Mouse (Mus musculus) forebrain, embryonic 16.5 days (tissue): Measurements from ENCODE around the gene Opn4. TPM values are rescaled to one million over a fixed set of nuclear protein-coding genes. Genes with fewer than 3 reads are reported as not detected.

ENCODE experiments used
- ATAC-seq: fragments of 200-750 bp; cut with Nextera tagmentation; 2 replicates; pipeline ENCODE4 v1.8.0; 2017; ENCODE audit warnings: mild to moderate bottlenecking, moderate library complexity
- H3K27ac ChIP-seq: fragments of 300-500 bp; sonication (generic); 2 replicates; pipeline ENCODE4 v1.5.1; 2014; ENCODE audit warnings: low read length, control low read depth
- H3K27me3 ChIP-seq: fragments of 300-500 bp; sonication (generic); replicated peaks from 2 replicates; pipeline ENCODE4 v1.6.1; 2014; ENCODE audit warnings: low read length; ENCODE audit not compliant: control insufficient read depth, insufficient read depth
- H3K36me3 ChIP-seq: fragments of 300-500 bp; sonication (generic); 2 replicates; pipeline ENCODE4 v1.6.1; 2014; ENCODE audit not compliant: control insufficient read depth, insufficient read depth
- H3K4me1 ChIP-seq: fragments of 300-500 bp; sonication (generic); replicated peaks from 2 replicates; pipeline ENCODE4 v1.6.1; 2014; ENCODE audit warnings: low read length; ENCODE audit not compliant: control insufficient read depth, insufficient read depth
- H3K4me2 ChIP-seq: fragments of 300-500 bp; sonication (generic); 2 replicates; pipeline ENCODE4 v1.6.1; 2014; ENCODE audit warnings: mild to moderate bottlenecking, low read length, control low read depth
- H3K4me3 ChIP-seq: fragments of 300-500 bp; sonication (generic); replicated peaks from 2 replicates; pipeline ENCODE4 v1.5.1; 2014; ENCODE audit warnings: mild to moderate bottlenecking, low read length, control low read depth
- H3K9ac ChIP-seq: fragments of 300-500 bp; sonication (generic); replicated peaks from 2 replicates; pipeline ENCODE4 v1.6.1; 2014; ENCODE audit warnings: low read depth, low read length, control low read depth
- H3K9me3 ChIP-seq: fragments of 300-500 bp; sonication (generic); 2 replicates; pipeline ENCODE4 v1.6.1; 2016; ENCODE audit warnings: low read length; ENCODE audit not compliant: control insufficient read depth
- WGBS: fragments of 180-500 bp; shearing (Covaris S2); extraction: QIAGEN DNeasy Blood & Tissue Kit; methylation state at CpG from one replicate; pipeline ENCODE4 v1.1.7; 2014; 5-methylcytosine and 5-hydroxymethylcytosine counted together
- polyA plus RNA-seq: library from polyadenylated mRNA; unstranded; fragments of >200 nt; fragmentation: Nextera tagmentation; extraction: Ambion mirVana; gene quantifications from 2 replicates; pipeline ENCODE4 v1.2.1, GENCODE M21; 2015

Opn4 gene
- polyA plus RNA-seq, 1 experiment from 2014 or later = not detected

DNA sequence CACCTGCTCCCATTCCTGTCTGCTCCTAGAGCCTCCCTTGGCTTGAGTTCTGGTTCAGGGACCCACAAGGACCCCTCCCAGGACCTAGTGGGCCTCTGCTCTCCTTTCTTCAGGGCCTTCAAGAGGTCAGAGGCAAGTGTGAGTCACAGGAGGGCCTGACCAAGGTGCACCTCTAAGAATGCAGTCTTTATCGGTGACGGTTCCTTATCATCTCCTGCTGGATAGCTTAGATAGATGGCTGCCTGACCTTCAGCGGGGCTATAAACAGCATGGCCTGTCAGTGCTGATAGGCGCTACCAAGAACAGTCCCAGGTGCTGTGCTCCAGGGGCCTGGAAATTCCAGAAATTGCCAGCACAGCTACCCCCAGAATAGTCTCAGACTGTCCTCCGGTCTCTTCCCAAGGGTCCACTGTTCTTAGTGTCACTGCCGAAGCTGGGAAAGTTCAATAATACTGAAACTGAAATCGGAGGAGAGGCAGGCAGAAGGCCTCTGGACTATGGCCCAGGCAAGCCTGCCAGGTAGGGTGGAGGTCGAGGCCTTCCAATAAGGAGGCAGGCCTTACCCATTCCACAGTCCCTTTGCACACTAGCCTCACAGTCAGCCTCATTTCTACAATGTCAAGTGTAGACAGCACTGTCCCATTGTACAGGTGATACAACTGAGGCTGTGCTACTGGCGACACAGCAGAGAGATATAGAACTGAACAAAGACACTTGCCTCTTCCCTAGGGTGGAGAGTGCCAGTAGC, 14.4 kb downstream of the Opn4 start:
- Histone ChIP-seq H3K27ac (no peak overlapping the region), H3K36me3 (no peaks in the 10 kb centered on the region), H3K4me1 (no peaks in the 10 kb centered on the region), H3K4me3 (no peak overlapping the region), H3K9me3 (no peaks in the 10 kb centered on the region), H3K27me3 (no peaks in the 10 kb centered on the region), H3K9ac (no peak overlapping the region), H3K4me2 (no peak overlapping the region)
- ATAC-seq = no peak
- 90% methylated on average over 9 of the region's 9 CpGs for WGBS

DNA sequence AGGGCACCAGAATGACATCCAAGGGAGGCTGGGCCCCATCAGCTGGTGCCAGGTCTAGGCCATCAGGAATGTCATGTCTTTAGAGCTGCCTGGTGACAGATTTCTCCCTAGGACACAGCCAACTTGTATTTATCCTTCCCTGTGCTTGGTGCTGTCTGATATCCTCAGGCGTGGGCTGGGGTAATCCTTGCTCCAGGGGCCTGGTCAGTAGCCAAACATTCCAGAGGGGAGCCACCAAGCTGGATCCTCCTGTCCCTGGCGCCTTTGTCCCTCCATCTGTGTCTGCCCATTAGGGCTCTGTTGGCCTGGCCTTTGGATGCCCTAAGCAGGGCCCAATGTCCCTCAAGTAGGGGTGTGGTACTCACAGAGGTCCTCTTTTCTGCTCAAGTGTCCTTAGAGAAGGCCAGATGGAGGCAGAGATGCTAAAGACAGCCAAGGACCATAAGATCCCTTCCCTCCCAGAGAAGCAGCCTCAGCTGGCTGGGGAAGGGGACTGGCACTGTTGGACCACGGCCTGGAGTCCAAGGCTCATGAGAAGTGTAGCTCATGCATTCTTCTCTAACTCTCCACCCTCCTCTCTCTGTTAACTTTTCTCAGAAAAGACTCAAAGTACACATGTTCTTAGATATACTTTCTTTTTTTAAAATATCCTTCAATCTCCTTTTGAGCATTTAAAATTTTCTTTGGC, 17.1 kb downstream of the Opn4 start:
- WGBS = 66% methylated on average over 3 of the region's 3 CpGs
- H3K36me3 ChIP-seq = no peaks in the 10 kb centered on the region
- H3K4me3 ChIP-seq = no peak overlapping the region
- H3K4me2 ChIP-seq = no peak overlapping the region
- no peak for ATAC-seq
- H3K4me1 ChIP-seq = no peaks in the 10 kb centered on the region
- H3K9me3 ChIP-seq = no peaks in the 10 kb centered on the region
- no peak overlapping the region for H3K27ac ChIP-seq
- no peak overlapping the region for H3K9ac ChIP-seq
- no peaks in the 10 kb centered on the region for H3K27me3 ChIP-seq

DNA sequence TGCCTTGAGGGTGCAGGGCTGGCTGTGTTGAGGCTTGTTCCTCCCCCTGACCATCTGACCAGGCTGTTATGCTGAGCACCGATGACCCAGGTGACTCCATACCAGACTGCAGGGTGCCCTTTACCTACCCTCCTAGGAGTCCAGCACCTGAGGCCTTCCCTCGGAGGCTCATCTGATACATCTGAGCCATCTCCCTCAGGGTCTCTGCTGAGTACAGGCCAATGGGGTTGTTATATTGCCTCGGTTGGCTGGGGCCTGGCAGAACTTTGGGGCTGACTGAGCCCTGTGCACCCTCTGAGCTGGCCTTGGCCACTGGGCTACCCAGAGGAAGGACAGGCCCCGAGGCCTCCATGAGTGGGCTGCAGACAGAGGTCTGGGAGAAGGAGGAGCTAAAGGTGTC, 23.1 kb downstream of the Opn4 start:
- Histone ChIP-seq H3K9me3 (no peaks in the 10 kb centered on the region), H3K36me3 (no peaks in the 10 kb centered on the region), H3K9ac (no peak overlapping the region), H3K4me3 (no peak overlapping the region), H3K4me2 (no peak overlapping the region), H3K27me3 (no peaks in the 10 kb centered on the region), H3K27ac (no peak overlapping the region), H3K4me1 (no peaks in the 10 kb centered on the region)
- 87% methylated on average over 4 of the region's 4 CpGs for WGBS
- ATAC-seq = no peak

DNA sequence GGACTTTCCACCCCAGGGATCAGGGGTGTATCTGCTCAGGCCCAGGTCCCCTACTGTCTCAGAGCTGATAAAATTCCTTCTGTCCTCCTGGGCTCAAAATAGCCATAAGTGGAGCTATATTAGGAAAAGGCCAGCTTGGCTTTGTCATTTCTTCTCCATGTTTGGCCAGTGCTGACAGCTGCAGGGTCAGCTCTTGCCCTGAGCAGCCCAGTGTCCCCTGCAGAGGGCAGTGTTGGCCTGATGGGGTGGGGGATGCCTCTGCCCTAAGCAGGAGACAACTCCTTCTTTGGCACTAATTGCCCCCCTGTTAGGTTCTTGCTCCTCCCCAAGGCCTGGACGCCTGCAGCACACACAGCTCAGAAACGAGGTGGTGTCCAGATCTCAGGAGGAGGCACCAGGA, 25.9 kb downstream of the Opn4 start:
- Histone ChIP-seq H3K4me1 (peaks cover 7% of the 10 kb centered on the region; the same call in 1 of the 2 replicates), H3K9ac (no peak overlapping the region)
- ATAC-seq = no peak

GRCm38 (mm10) chr14:34573348-34573913, 26.5 kb downstream of the Opn4 start:
- Histone ChIP-seq H3K27me3 (no peaks in the 10 kb centered on the region), H3K27ac (no peak overlapping the region), H3K4me1 (peaks cover 7% of the 10 kb centered on the region; the same call in 1 of the 2 replicates), H3K4me3 (no peak overlapping the region), H3K9ac (no peak overlapping the region), H3K4me2 (no peak overlapping the region), H3K36me3 (no peaks in the 10 kb centered on the region), H3K9me3 (no peaks in the 10 kb centered on the region)
- no peak for ATAC-seq
- 68% methylated on average over 9 of the region's 9 CpGs for whole genome bisulfite sequencing

More for the DNA sequence above, 25.9 kb downstream of the Opn4 start:
- no peaks in the 10 kb centered on the region for H3K36me3 ChIP-seq
- H3K27ac ChIP-seq = no peak overlapping the region
- 53% methylated on average over 2 of the region's 2 CpGs for WGBS
- H3K4me2 ChIP-seq = no peak overlapping the region
- H3K9me3 ChIP-seq = no peaks in the 10 kb centered on the region
- H3K27me3 ChIP-seq = no peaks in the 10 kb centered on the region
- no peak overlapping the region for H3K4me3 ChIP-seq

- Histone ChIP-seq H3K4me1 (peaks cover 7% of the 10 kb centered on the region; the same call in 1 of the 2 replicates), H3K4me3 (no peak overlapping the region), H3K27ac (no peak overlapping the region), H3K27me3 (no peaks in the 10 kb centered on the region), H3K9ac (no peak overlapping the region), H3K9me3 (no peaks in the 10 kb centered on the region), H3K4me2 (no peak overlapping the region), H3K36me3 (no peaks in the 10 kb centered on the region)
- ATAC-seq = no peak
- WGBS = 84% methylated on average over 17 of the region's 17 CpGs
These were observed 28.1 kb downstream of the Opn4 start for GRCm38 (mm10) chr14:34571610-34572387.

- no peak for ATAC-seq
- H3K4me1 ChIP-seq = peaks cover 7% of the 10 kb centered on the region
- H3K9ac ChIP-seq = no peak overlapping the region
- H3K9me3 ChIP-seq = no peaks in the 10 kb centered on the region
- H3K4me3 ChIP-seq = no peak overlapping the region
- H3K4me2 ChIP-seq = no peak overlapping the region
- no peaks in the 10 kb centered on the region for H3K27me3 ChIP-seq
- no peak overlapping the region for H3K27ac ChIP-seq
- WGBS = 86% methylated on average over 4 of the region's 4 CpGs
- no peaks in the 10 kb centered on the region for H3K36me3 ChIP-seq
These were observed 29.0 kb downstream of the Opn4 start for GRCm38 (mm10) chr14:34570903-34571302.

GRCm38 (mm10) chr14:34570294-34570693, 29.6 kb downstream of the Opn4 start:
- Histone ChIP-seq H3K27ac (no peak overlapping the region), H3K9me3 (no peaks in the 10 kb centered on the region), H3K4me3 (peak overlapping the region; percentile 41), H3K4me2 (peak overlapping the region; percentile 69), H3K36me3 (no peaks in the 10 kb centered on the region), H3K4me1 (peaks cover 11% of the 10 kb centered on the region), H3K27me3 (no peaks in the 10 kb centered on the region), H3K9ac (peak overlapping the region; percentile 53; the same call in 1 of the 2 replicates)
- 3% methylated on average over 6 of the region's 6 CpGs for WGBS
- ATAC-seq = peak; percentile 85
